Mouse (Mus musculus): ENCODE data around the gene Lrrc75a. TPM values are rescaled to one million over a fixed set of nuclear protein-coding genes. Genes with fewer than 3 reads are reported as not detected.

Lrrc75a gene
- total RNA-seq, 2 experiments from 2014 or later = 8.5 to 8.7 TPM

DNA sequence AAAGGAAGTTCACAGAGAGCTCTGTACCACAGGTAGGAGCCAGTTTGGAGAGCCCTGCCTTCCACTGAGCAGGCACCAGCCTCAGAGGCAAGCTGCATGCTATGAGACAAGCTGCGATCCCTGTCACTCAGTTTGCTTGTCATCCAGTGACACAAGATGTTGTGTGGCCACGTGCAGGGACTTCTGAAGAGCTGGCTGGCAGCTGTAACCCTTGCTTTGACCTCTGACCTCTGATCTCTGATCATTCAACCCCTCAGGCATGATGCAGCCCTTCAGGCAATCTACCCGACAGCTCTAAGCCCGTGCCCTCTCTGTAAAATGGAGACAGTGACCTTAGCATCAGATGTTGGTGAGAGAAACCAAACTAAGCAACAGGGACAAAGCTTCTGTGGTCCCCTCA is 25.5 kb downstream of the Lrrc75a start:
- DNase-seq (ENCODE audit: low spot score in 2 of 2) = no peak

- DNase-seq (ENCODE audit: low spot score in 2 of 2) = no peak
Measured at GRCm38 (mm10) chr11:62621586-62622283, 26.6 kb downstream of the Lrrc75a start.

DNA sequence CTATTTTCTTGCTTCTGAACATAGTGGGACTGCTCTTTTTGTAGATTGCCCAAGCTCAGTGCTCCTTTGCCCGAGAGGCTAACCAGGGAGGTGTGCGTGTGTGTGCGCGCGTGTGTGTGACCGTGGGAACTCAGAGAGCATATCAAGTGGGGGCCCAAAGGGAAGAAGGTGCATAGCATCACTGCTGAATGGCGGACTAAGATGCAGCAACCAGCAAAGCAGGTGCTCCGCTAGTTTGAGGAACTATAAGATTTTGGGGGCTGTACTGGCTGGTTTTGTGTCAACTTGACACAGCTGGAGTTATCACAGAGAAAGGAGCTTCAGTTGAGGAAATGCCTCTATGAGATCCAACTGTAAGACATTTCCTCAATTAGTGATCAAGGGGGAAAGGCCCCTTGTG is 27.2 kb downstream of the Lrrc75a start:
- no peak for DNase-seq (ENCODE audit: low spot score in 2 of 2)

GRCm38 (mm10) chr11:62615456-62615855 is 32.9 kb downstream of the Lrrc75a start:
- DNase-seq (ENCODE audit: low spot score in 2 of 2) = no peak

- no peak for DNase-seq (ENCODE audit: low spot score in 2 of 2)
Measured at GRCm38 (mm10) chr11:62614876-62615410, 33.4 kb downstream of the Lrrc75a start.

DNA sequence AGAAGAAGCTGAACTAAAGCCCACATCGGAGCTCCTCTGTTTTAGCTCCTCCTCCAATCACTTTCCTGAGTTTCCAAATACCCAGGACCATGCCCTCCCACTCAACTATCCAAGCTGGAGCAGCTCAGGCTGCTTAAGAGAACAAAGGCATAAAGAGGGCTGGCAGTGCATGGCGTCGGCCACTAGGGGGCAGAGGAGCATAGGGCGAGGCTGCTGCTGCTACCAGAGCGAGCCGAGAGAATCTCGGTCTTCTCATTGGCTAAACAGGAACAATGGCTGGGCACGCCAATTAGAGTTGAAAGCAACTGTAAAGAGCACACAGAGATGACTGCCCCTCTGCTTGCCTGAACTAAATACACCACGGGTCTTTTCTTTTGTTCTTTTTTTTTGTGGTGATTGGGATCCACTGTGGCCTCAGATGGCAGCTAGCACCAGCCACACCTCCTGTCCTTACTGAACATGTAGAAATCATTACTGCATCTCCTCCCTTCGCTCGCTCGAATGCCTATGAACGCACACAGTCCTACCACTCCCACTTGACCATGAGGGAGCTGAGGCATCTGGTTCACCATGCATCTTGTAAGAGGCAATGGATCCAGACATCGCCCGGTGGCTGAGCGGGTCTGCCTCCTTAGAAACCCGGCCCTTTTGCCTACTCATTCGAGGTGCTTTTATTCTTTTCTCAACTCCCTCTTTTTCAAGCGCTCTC is 34.5 kb downstream of the Lrrc75a start:
- peak; percentile 92 to 97 for DNase-seq (ENCODE audit: low spot score in 2 of 2)

DNA sequence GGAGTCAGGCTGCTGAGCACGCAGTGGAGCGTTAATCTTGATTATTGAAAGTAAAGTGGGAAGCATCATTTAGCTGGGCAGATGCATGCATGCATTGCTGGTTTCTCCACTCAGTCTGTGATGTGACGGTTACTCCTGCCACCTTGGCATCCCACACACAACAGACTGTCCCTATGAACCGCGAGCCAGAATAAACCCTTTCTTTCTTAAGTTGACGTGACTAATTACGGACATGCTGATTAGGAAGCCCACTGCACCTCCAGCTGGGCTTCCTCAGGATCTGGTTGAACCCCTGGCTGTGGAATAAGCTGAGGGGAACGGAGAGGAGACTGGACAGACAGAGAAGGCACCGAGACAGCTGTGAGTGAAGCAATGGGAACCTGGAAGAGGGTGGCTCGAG is 35.7 kb downstream of the Lrrc75a start:
- no peak for DNase-seq (ENCODE audit: low spot score in 2 of 2)

DNA sequence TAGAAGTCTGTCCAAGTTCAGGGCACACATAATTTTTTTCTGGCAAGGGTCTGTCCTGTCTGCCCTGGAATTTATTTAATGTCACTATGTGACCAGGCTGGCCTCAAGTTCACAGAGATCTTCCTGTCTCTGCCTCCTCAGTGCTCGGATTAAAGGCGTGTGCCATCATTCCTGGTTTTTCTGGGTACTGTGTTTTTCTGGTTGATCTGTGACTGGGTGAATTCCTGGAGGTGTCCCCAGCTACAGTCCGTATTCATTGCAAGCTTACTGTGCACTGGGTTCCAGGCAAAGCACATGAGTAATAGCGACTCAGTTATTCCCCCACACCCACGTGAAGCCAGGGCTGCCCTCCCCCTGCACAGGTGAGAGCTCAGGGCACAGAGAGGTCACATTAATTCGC is 38.0 kb downstream of the Lrrc75a start:
- DNase-seq (ENCODE audit: low spot score in 2 of 2) = no peak

- DNase-seq (ENCODE audit: low spot score in 2 of 2) = no peak
Measured at GRCm38 (mm10) chr11:62608826-62609675, 39.3 kb downstream of the Lrrc75a start.

DNA sequence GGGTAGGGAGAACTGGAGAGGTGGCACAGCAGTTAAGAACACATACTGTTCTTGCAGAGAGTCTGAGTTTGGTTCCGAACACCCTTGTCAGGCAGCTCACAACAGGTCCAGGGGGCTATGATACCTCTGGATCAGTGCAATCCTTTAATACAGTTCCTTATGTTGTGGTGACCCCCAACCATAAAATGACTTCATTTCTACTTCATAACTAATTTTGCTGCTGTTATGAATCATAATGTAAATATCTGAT is 40.4 kb downstream of the Lrrc75a start:
- DNase-seq (ENCODE audit: low spot score in 2 of 2) = no peak

DNA sequence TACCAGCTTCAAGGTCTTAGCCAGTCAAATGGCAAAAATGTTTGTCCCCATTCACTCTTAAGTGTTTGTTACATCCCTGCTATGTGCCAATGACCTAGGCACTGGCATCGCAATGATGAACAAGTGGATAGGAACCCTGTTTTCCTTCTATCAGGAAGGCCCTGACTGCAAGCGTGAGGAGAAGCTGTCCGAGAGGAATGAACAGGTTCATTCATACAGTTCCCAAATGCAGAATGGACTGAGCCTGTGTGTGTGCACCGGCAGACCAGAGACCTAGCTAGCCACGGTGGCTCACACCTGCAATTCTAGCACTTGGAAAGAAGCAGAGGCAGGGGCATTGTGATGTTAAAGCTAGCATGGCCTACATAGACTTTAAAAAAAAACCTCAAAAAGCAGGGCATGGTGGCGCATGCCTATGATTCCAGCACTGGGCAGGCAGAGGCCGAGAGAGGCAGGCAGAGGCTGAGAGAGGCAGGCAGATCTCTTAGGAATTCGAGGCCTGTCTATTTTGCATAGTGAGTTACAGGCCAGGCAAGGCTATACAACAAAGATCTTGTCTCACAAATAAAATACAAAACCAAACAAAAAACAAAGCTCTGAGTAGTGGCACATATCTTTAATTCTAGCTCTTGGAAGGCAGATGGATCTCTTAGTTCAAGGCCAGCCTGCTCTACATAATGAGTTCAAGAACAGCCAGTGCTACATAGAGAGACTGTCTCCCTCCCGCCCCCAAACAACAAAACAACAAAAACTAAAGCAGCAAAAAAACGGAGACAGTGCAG is 41.0 kb downstream of the Lrrc75a start:
- no peak for DNase-seq (ENCODE audit: low spot score in 2 of 2)

- DNase-seq (ENCODE audit: low spot score in 2 of 2) = no peak
Measured at GRCm38 (mm10) chr11:62606299-62607169, 41.8 kb downstream of the Lrrc75a start.

DNA sequence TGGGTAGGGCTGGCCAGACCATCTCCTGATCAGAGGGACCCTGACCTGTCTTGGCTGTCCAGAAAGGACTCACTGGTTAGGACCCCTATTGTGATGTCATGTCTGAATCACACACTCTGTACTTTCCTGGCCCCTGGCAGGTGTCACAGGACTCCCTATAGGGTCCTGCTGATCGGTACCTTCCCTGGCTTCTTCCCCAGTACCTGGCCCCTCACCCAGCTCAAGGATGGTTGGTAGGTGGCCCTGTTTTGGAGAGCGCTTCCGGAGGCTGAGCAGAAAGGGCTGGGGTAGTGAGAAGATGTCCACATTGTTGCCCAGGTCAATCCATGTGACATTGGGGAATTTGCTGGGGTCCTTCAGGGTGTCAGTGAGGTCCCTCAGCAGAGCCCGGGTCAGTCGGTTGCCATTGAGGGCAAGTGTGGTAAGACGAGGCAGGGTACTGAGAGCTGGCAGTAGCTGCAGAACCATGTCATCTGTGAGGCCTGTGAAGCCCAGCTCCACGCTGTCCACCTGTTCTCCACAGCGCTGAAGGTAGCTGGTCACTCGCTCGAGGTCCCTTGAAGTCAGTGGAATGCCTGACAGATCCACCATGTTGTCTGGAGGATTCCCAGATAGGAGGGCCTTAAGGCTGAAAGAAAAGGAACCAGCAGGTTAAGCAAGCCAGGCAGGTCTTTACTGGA is 42.6 kb downstream of the Lrrc75a start:
- DNase-seq (ENCODE audit: low spot score in 2 of 2) = no peak

GRCm38 (mm10) chr11:62604886-62605618 is 43.3 kb downstream of the Lrrc75a start:
- DNase-seq (ENCODE audit: low spot score in 2 of 2) = no peak

GRCm38 (mm10) chr11:62604123-62604706 is 44.1 kb downstream of the Lrrc75a start:
- no peak for DNase-seq (ENCODE audit: low spot score in 2 of 2)

GRCm38 (mm10) chr11:62603312-62604056 is 44.8 kb downstream of the Lrrc75a start:
- no peak for DNase-seq (ENCODE audit: low spot score in 2 of 2)

GRCm38 (mm10) chr11:62602619-62603311 is 45.6 kb downstream of the Lrrc75a start:
- DNase-seq (ENCODE audit: low spot score in 2 of 2) = peak; percentile 97 to 98

All from layer of hippocampus, adult 18-20 months (tissue).